Mouse (Mus musculus) intestine, embryonic 16.5 days (tissue): ENCODE measurements around the gene Lifr. TPM values are rescaled to one million over a fixed set of nuclear protein-coding genes. Genes with fewer than 3 reads are reported as not detected.

ENCODE experiments used
- ATAC-seq: fragments of 200-750 bp; cut with Nextera tagmentation; 2 replicates; pipeline ENCODE4 v1.8.0; 2017; ENCODE audit warnings: moderate TSS enrichment, moderate library complexity
- H3K27ac ChIP-seq: fragments of 300-500 bp; sonication (generic); 2 replicates; pipeline ENCODE4 v1.5.1; 2014; ENCODE audit warnings: mild to moderate bottlenecking, low read length
- H3K27me3 ChIP-seq: fragments of 300-500 bp; sonication (generic); replicated peaks from 2 replicates; pipeline ENCODE4 v1.6.1; 2014; ENCODE audit warnings: low read length, control low read depth, mixed read lengths; ENCODE audit not compliant: control insufficient read depth, insufficient read depth
- H3K36me3 ChIP-seq: fragments of 300-500 bp; sonication (generic); 2 replicates; pipeline ENCODE4 v1.6.1; 2014; ENCODE audit warnings: low read length, control low read depth; ENCODE audit not compliant: control insufficient read depth, insufficient read depth
- H3K4me1 ChIP-seq: fragments of 300-500 bp; sonication (generic); 2 replicates; pipeline ENCODE4 v1.6.1; 2014; ENCODE audit warnings: low read length, control low read depth, mixed read lengths; ENCODE audit not compliant: control insufficient read depth, insufficient read depth
- H3K4me2 ChIP-seq: fragments of 300-500 bp; sonication (generic); 2 replicates; pipeline ENCODE4 v1.6.1; 2014; ENCODE audit warnings: low read depth, low read length, control low read depth
- H3K4me3 ChIP-seq: fragments of 300-500 bp; sonication (generic); 2 replicates; pipeline ENCODE4 v1.5.1; 2014; ENCODE audit warnings: mild to moderate bottlenecking, low read length
- H3K9ac ChIP-seq: fragments of 300-500 bp; sonication (generic); 2 replicates; pipeline ENCODE4 v1.6.1; 2014; ENCODE audit warnings: low read depth, low read length
- H3K9me3 ChIP-seq: fragments of 300-500 bp; sonication (generic); 2 replicates; pipeline ENCODE4 v1.6.1; 2016; ENCODE audit warnings: low read length, control low read depth; ENCODE audit not compliant: control insufficient read depth
- WGBS: fragments of 180-500 bp; shearing (Covaris S2); extraction: QIAGEN DNeasy Blood & Tissue Kit; methylation state at CpG from one replicate; pipeline ENCODE4 v1.1.7; 2014; 5-methylcytosine and 5-hydroxymethylcytosine counted together
- polyA plus RNA-seq: library from polyadenylated mRNA; unstranded; fragments of >200 nt; fragmentation: Nextera tagmentation; extraction: Ambion mirVana; gene quantifications from 2 replicates; pipeline ENCODE4 v1.2.1, GENCODE M21; 2015

Lifr gene
- polyA plus RNA-seq, 1 experiment from 2014 or later, result 11.6 TPM

DNA sequence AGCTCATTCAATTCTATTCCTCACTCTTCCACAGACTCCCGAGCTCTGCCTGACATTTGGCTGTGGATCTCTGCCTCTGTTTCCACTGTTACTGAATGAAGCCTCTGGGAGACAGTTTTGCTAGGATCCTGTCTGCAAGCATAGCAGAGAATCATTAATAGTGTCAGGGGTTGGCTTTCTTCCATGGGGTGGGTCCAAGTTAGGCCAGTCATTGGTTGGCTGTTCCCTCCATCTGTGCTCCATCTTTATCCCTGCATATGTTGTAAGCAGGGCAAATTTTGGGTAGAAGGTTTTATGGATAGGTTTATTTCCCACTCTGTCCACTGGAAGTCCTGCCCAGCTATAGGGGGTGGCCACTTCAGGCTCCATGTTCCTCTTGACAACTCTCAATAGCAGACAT, 9.0 kb downstream of the Lifr start:
- ATAC-seq, result no peak
- no peak overlapping the region for H3K9ac ChIP-seq
- no peak overlapping the region for H3K4me3 ChIP-seq
- H3K4me1 ChIP-seq, result no peaks in the 10 kb centered on the region
- 82% methylated on average over 1 of the region's 1 CpGs for WGBS
- no peaks in the 10 kb centered on the region for H3K36me3 ChIP-seq
- no peak overlapping the region for H3K4me2 ChIP-seq
- H3K9me3 ChIP-seq, result no peaks in the 10 kb centered on the region
- no peak overlapping the region for H3K27ac ChIP-seq
- no peaks in the 10 kb centered on the region for H3K27me3 ChIP-seq

DNA sequence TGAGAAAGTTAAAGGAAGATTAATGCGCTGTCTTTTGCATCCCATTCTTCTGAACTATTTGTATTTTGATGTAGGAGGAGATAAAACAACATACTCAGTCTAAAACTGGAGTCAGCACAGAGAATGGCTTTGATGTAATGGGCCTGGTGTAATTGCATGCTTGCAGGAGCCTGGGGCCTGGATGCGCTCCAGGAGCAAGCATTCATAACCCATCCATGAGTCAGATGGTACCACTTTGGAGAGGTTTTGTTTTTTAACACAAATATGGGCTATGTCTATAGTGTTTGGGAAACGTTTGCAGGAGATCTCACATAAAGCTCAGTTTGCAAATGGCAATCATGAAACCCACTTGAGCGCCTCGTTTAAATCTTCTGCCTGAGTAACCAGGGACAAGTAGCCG, 9.8 kb downstream of the Lifr start:
- Histone ChIP-seq H3K9ac (no peak overlapping the region), H3K36me3 (no peaks in the 10 kb centered on the region), H3K4me3 (no peak overlapping the region), H3K4me1 (no peaks in the 10 kb centered on the region), H3K27ac (no peak overlapping the region), H3K4me2 (no peak overlapping the region), H3K27me3 (no peaks in the 10 kb centered on the region), H3K9me3 (no peaks in the 10 kb centered on the region)
- 80% methylated on average over 6 of the region's 6 CpGs for WGBS
- no peak for ATAC-seq

DNA sequence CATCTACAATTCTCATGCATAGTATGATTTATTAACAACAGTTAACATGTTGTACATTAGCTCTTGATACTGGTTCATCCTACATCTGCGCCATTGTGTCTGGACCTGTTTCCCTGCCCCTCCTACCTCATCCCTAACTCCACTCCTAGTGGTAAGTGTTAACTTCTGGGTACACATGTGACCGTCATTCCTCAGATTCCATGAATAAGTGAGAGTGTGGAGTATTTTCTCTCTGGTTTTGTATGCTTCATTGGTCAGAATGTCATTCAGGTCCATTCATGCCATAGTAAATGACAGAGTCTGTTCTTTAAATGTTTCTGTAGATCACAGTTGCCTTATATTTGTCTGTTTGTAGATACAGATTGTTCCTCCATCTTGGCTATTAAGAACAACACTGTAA, 12.6 kb downstream of the Lifr start:
- WGBS, result 89% methylated on average over 2 of the region's 2 CpGs
- Histone ChIP-seq H3K36me3 (no peaks in the 10 kb centered on the region), H3K27me3 (no peaks in the 10 kb centered on the region), H3K4me3 (no peak overlapping the region), H3K9ac (no peak overlapping the region), H3K27ac (no peak overlapping the region), H3K4me2 (no peak overlapping the region), H3K9me3 (no peaks in the 10 kb centered on the region), H3K4me1 (no peaks in the 10 kb centered on the region)
- ATAC-seq, result no peak

DNA sequence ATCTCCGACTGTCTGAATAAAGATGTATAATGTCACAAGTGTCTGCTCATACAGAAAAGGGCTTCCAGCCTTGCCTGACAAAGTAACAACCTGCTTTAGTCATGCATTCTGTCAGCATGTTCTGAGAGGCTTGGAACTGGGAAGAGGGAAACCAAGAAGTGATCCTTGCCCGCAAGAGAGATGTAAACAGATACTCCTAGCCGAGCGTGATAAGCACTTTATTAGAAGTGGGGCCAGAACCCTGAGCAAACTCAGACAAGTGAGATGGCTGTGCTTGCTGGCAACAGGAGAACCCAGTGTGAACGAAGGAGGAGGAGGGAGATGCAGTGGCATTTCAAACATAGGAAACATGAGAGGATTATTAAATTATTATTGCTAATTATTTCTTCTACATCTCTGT, 14.8 kb downstream of the Lifr start:
- H3K36me3 ChIP-seq, result no peaks in the 10 kb centered on the region
- 30% methylated on average over 5 of the region's 5 CpGs for WGBS
- no peak overlapping the region for H3K4me2 ChIP-seq
- no peaks in the 10 kb centered on the region for H3K27me3 ChIP-seq
- no peak overlapping the region for H3K27ac ChIP-seq
- no peak overlapping the region for H3K4me3 ChIP-seq
- ATAC-seq, result peak; percentile 48; the same call in 1 of the 2 replicates
- H3K4me1 ChIP-seq, result no peaks in the 10 kb centered on the region
- no peaks in the 10 kb centered on the region for H3K9me3 ChIP-seq
- H3K9ac ChIP-seq, result no peak overlapping the region

DNA sequence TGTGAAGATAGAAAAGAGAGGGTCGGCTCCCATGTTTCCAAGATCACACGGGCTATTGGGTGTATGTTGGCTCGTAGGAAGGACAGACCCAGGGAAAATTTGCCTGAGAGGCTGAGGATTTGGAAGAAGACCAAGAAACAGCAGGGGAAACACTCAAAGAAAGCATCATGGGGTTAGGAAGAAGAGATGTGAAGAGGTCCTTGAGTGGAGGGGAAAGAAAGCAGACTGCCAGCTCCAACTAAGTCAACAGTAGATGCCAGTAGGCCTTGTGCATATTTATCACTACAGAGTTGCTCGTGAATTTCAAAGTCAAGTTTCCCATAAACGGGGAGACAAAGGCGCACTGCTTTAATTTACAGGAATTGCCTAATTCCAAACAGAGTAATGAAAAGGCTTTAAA, 17.7 kb downstream of the Lifr start:
- Histone ChIP-seq H3K27ac (no peak overlapping the region), H3K4me3 (no peak overlapping the region), H3K4me2 (no peak overlapping the region), H3K4me1 (no peaks in the 10 kb centered on the region), H3K9me3 (no peaks in the 10 kb centered on the region), H3K27me3 (no peaks in the 10 kb centered on the region), H3K36me3 (no peaks in the 10 kb centered on the region), H3K9ac (no peak overlapping the region)
- WGBS, result 87% methylated on average over 6 of the region's 6 CpGs
- ATAC-seq, result no peak

DNA sequence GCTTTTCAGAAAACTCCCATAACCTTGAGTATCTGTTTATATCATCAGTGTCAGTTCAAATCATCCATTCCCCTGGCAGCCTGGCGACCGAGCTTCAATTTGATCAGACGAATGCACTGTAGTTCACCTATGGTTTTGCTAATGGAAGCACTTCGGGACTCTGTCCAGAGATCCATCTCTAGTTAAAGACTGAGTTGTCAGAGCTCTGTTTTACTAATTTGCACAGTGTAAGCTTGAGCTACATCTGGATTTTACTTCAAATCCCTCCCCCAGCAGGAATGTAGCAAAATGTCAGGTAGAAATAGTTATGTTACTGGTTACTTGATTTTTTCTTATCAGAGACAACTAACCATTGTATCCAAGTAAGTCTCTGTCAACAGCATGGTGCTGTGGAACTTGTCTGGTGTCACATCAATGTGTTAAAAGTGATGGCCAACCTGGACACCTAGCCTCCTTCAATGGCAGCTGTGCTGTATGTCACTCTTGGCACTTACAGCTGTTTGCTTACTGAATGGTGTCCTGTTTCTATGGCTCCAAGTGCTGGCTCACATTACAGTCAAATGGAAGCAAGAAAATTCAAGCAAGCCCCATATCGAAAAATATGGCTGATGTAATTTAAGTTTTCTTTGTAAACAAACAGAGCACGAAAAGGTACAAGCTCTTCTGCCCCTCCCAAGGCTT, 22.0 kb downstream of the Lifr start:
- Histone ChIP-seq H3K4me1 (no peaks in the 10 kb centered on the region), H3K9ac (no peak overlapping the region), H3K27ac (no peak overlapping the region), H3K4me2 (no peak overlapping the region), H3K9me3 (no peaks in the 10 kb centered on the region), H3K36me3 (no peaks in the 10 kb centered on the region), H3K27me3 (no peaks in the 10 kb centered on the region), H3K4me3 (no peak overlapping the region)
- ATAC-seq, result no peak
- 66% methylated on average over 6 of the region's 6 CpGs for WGBS

DNA sequence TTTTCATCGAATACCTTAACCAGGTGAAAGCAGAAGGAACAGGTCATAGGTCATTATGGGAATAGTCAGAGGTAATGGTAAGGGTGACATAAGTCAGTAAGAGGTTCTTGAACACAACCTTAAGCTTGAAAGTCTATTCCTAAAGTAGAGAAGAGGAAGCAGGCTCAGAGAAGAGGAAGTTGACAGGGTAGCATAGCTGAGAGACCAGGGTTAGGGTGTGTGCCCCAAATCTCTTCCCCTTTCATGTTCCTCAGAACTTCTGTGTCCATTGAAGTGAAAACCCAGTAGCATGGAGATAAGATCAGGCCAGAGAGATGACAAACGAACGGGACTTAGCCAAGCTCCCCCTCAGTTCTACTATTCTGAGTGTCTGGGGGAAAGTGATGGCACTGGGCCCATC, 23.5 kb downstream of the Lifr start:
- no peaks in the 10 kb centered on the region for H3K4me1 ChIP-seq
- no peaks in the 10 kb centered on the region for H3K9me3 ChIP-seq
- ATAC-seq, result no peak
- no peaks in the 10 kb centered on the region for H3K36me3 ChIP-seq
- H3K4me2 ChIP-seq, result no peak overlapping the region
- H3K27me3 ChIP-seq, result no peaks in the 10 kb centered on the region
- no peak overlapping the region for H3K9ac ChIP-seq
- no peak overlapping the region for H3K4me3 ChIP-seq
- 73% methylated on average over 3 of the region's 3 CpGs for WGBS
- no peak overlapping the region for H3K27ac ChIP-seq

DNA sequence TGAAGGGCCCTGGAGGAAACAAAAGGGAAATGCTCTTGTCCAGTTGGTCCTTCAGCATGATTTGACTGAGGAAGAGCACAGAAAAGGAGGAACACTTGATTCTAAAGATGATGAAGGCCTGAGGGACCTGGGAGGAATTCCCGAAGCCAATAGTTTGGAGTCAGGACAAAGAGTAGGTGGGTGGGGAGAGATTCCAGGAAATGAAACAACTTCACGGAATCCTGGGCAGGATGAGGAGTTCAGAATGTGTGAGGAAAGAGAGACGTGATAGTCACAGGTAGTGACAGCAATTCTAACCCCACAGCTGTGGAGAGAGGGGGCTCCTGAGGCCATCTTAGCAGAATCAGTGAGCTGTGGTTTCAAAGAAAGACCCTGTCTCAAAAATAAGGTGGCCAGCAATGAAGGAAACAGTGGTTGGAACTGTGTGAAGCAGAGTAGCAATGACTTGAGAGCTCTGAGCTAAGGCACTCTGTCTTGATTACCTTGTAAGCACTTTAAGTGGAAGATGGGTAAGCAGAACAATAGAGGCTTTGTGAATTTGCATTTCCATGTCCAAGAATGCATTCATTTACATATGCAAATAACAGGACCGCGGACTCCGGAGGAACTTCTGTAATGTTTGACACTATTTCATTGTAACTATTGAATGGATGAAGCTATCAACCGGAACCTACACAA, 25.1 kb downstream of the Lifr start:
- Histone ChIP-seq H3K9me3 (no peaks in the 10 kb centered on the region), H3K4me1 (no peaks in the 10 kb centered on the region), H3K36me3 (no peaks in the 10 kb centered on the region), H3K27me3 (no peaks in the 10 kb centered on the region), H3K9ac (no peak overlapping the region), H3K4me2 (no peak overlapping the region), H3K27ac (no peak overlapping the region), H3K4me3 (no peak overlapping the region)
- 75% methylated on average over 7 of the region's 7 CpGs for WGBS
- no peak for ATAC-seq

DNA sequence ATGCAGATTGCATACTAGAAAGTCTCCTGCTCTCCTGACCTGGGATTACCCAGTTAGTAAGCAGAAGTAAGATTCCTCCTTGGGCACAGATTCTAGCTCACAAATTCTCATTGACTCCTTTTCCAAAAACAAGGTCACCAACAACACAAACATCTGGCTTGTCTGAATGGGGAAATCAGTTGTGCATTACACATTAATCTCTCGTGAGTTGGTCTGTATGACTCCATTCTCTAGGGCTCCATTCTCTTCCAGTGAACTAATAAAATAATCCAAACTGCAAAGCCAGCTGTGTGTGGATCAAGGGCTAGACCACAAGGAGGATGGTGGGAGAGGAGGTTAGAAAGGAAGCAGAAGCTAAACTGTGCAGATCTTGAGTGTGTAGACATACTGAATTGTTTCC, 25.8 kb downstream of the Lifr start:
- no peak overlapping the region for H3K4me3 ChIP-seq
- ATAC-seq, result no peak
- no peaks in the 10 kb centered on the region for H3K36me3 ChIP-seq
- H3K27ac ChIP-seq, result no peak overlapping the region
- WGBS, result 74% methylated on average over 1 of the region's 1 CpGs
- H3K4me2 ChIP-seq, result no peak overlapping the region
- no peaks in the 10 kb centered on the region for H3K27me3 ChIP-seq
- no peaks in the 10 kb centered on the region for H3K4me1 ChIP-seq
- H3K9me3 ChIP-seq, result no peaks in the 10 kb centered on the region
- H3K9ac ChIP-seq, result no peak overlapping the region

DNA sequence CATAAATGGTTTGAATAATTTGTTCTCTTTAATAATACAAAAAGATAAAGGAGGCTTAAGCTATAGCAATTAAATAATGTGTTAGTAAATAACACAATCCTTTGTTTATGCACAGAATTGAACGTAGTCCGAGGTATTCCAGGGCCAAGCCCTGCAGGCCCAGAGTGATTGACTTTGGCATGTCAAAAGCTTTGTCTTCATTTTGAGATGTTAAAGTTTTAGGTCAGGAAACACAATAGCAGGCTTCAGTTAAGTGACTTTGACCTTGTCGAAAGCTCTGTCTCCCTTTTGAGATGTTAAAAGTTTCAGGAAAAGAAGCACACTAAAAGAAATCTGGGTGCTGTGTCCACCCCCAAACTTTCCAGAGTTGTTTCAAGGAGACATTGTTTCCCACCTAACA, 26.3 kb downstream of the Lifr start:
- no peak for ATAC-seq
- H3K9ac ChIP-seq, result no peak overlapping the region
- no peaks in the 10 kb centered on the region for H3K27me3 ChIP-seq
- H3K4me1 ChIP-seq, result no peaks in the 10 kb centered on the region
- H3K27ac ChIP-seq, result no peak overlapping the region
- WGBS, result 78% methylated on average over 3 of the region's 3 CpGs
- H3K4me3 ChIP-seq, result no peak overlapping the region
- H3K4me2 ChIP-seq, result no peak overlapping the region
- H3K36me3 ChIP-seq, result no peaks in the 10 kb centered on the region
- H3K9me3 ChIP-seq, result no peaks in the 10 kb centered on the region
